Mouse (Mus musculus) MEL (cell line): ENCODE results near the gene Btla. TPM values are rescaled to one million over a fixed set of nuclear protein-coding genes. Genes with fewer than 3 reads are reported as not detected.
A peak's percentile ranks its signal among the peaks of the same experiment; 100 is the strongest.

Experiments used
- DNase-seq: peaks from one replicate; pipeline ENCODE4 v3.0.0; 2011; ENCODE audit warnings: low read depth, low spot score
- H3K27ac ChIP-seq: 2 replicates; pipeline ENCODE4 v1.5.1; 2012; ENCODE audit warnings: low read depth, mild to moderate bottlenecking, control low read depth, low read length, moderate library complexity; ENCODE audit not compliant: control insufficient read depth
- H3K27me3 ChIP-seq, 2 experiments: fragments of 150-350 bp in 1 of 2; sonication (generic) in 1 of 2; 2 replicates each; pipeline ENCODE4 v1.6.1; 2012; ENCODE audit warnings: low read length in 2 of 2, mild to moderate bottlenecking in 2 of 2, improper control_type of control experiment in 1 of 2, moderate library complexity in 1 of 2; ENCODE audit not compliant: insufficient read depth in 2 of 2, control insufficient read depth in 1 of 2
- H3K36me3 ChIP-seq, 2 experiments: 2 replicates each; pipeline ENCODE4 v1.6.1; 2012 to 2014; ENCODE audit warnings: low read length in 2 of 2, improper control_type of control experiment in 1 of 2, inconsistent platforms in 1 of 2, mild to moderate bottlenecking in 1 of 2; ENCODE audit not compliant: insufficient read depth in 2 of 2, control insufficient read depth in 1 of 2
- H3K4me1 ChIP-seq, 2 experiments: fragments of 150-350 bp in 1 of 2; sonication (generic) in 1 of 2; 2 replicates each; pipeline ENCODE4 v1.6.1; 2012; ENCODE audit warnings: low read length in 2 of 2, improper control_type of control experiment in 1 of 2, mild to moderate bottlenecking in 1 of 2; ENCODE audit not compliant: insufficient read depth in 2 of 2, control insufficient read depth in 1 of 2
- H3K4me3 ChIP-seq, 2 experiments: fragments of 150-350 bp in 1 of 2; sonication (generic) in 1 of 2; 2 replicates each; pipeline ENCODE4 v1.5.1; 2012; ENCODE audit warnings: low read depth in 2 of 2, low read length in 2 of 2, mild to moderate bottlenecking in 2 of 2, moderate library complexity in 2 of 2, control low read depth in 1 of 2, improper control_type of control experiment in 1 of 2; ENCODE audit not compliant: control insufficient read depth in 1 of 2, insufficient read depth in 1 of 2
- H3K79me2 ChIP-seq: 2 replicates; pipeline ENCODE4 v1.6.1; 2012; ENCODE audit warnings: mild to moderate bottlenecking, low read length, moderate library complexity; ENCODE audit not compliant: control insufficient read depth, poor library complexity, insufficient read depth
- H3K9ac ChIP-seq: 2 replicates; pipeline ENCODE4 v1.6.1; 2012; ENCODE audit warnings: low read depth, mild to moderate bottlenecking, control low read depth, low read length, moderate library complexity; ENCODE audit not compliant: control insufficient read depth, poor library complexity, severe bottlenecking
- H3K9me3 ChIP-seq: fragments of 150-350 bp; sonication (generic); replicated peaks from 2 replicates; pipeline ENCODE4 v1.6.1; 2012; ENCODE audit warnings: mild to moderate bottlenecking, low read length, improper control_type of control experiment, moderate library complexity; ENCODE audit not compliant: insufficient read depth
- GABPA ChIP-seq: IDR thresholded peaks from 2 replicates; pipeline ENCODE4 v1.6.1; 2012; ENCODE audit warnings: low read depth, mild to moderate bottlenecking, inconsistent platforms, low read length, improper control_type of control experiment, moderate library complexity
- GATA1 ChIP-seq: IDR thresholded peaks from 2 replicates; pipeline ENCODE4 v1.6.1; 2011; ENCODE audit warnings: low read depth, low read length, improper control_type of control experiment
- JUND ChIP-seq: IDR thresholded peaks from 2 replicates; pipeline ENCODE4 v1.6.1; 2011; ENCODE audit warnings: low read depth, mild to moderate bottlenecking, improper control_type of control experiment, low read length
- KAT2A ChIP-seq: conservative IDR thresholded peaks from 2 replicates; pipeline ENCODE4 v1.6.1; 2012; ENCODE audit warnings: low read depth, low read length, improper control_type of control experiment, inconsistent platforms
- MAFK ChIP-seq: IDR thresholded peaks from 2 replicates; pipeline ENCODE4 v1.6.1; 2011; ENCODE audit warnings: low read depth, mild to moderate bottlenecking, low read length, improper control_type of control experiment, borderline replicate concordance
- MYC ChIP-seq: IDR thresholded peaks from 2 replicates; pipeline ENCODE4 v1.6.1; 2011; ENCODE audit warnings: low read depth, mild to moderate bottlenecking, low read length, improper control_type of control experiment, moderate library complexity
- NRF1 ChIP-seq: IDR thresholded peaks from 2 replicates; pipeline ENCODE4 v1.6.1; 2014; ENCODE audit warnings: low read depth, mild to moderate bottlenecking, inconsistent platforms, low read length, improper control_type of control experiment, moderate library complexity; ENCODE audit not compliant: poor library complexity, insufficient read depth, severe bottlenecking
- POLR2AphosphoS5 ChIP-seq: IDR thresholded peaks from 2 replicates; pipeline ENCODE4 v1.6.1; 2012; ENCODE audit warnings: low read depth, borderline replicate concordance, mild to moderate bottlenecking, inconsistent platforms, low read length, moderate library complexity, mixed read lengths
- RCOR1 ChIP-seq: IDR thresholded peaks from 2 replicates; pipeline ENCODE4 v1.6.1; 2012; ENCODE audit warnings: low read depth, mild to moderate bottlenecking, inconsistent platforms, low read length, improper control_type of control experiment
- SMC3 ChIP-seq: IDR thresholded peaks from 2 replicates; pipeline ENCODE4 v1.6.1; 2011; ENCODE audit warnings: low read depth, low read length, improper control_type of control experiment
- TBP ChIP-seq: IDR thresholded peaks from 2 replicates; pipeline ENCODE4 v1.8.0; 2011; ENCODE audit warnings: low read depth, low read length, improper control_type of control experiment
- USF1 ChIP-seq: IDR thresholded peaks from 2 replicates; pipeline ENCODE4 v1.6.1; 2014; ENCODE audit warnings: low read depth, mild to moderate bottlenecking, inconsistent platforms, low read length, improper control_type of control experiment, moderate library complexity
- USF2 ChIP-seq, 2 experiments: IDR thresholded peaks; 2 replicates each; pipeline ENCODE4 v1.6.1; 2011 to 2012; ENCODE audit warnings: improper control_type of control experiment in 2 of 2, low read length in 2 of 2, borderline replicate concordance in 1 of 2, inconsistent platforms in 1 of 2, low read depth in 1 of 2, mild to moderate bottlenecking in 1 of 2; ENCODE audit not compliant: insufficient read depth in 1 of 2
- ZKSCAN1 ChIP-seq: IDR thresholded peaks from 2 replicates; pipeline ENCODE4 v1.6.1; 2012; ENCODE audit warnings: low read depth, mild to moderate bottlenecking, inconsistent platforms, low read length, improper control_type of control experiment, moderate library complexity
- polyA plus RNA-seq, 2 experiments: library from polyadenylated mRNA; stranded (reverse) in 1 of 2; unstranded in 1 of 2; fragments of >175 nt in 1 of 2; fragments of >200 nt in 1 of 2; gene quantifications; 2 replicates each; pipeline versions ENCODE4 v1.2.1 to v1.2.4; 2012; ENCODE audit warnings: low replicate concordance in 2 of 2, low read depth in 1 of 2; ENCODE audit not compliant: insufficient read length in 2 of 2, insufficient read depth in 1 of 2, missing spikeins in 1 of 2
- total RNA-seq: library from RNA; depleted of rRNA; stranded (reverse); fragments of 300-350 nt; gene quantifications from 2 replicates; pipeline ENCODE4 v1.2.3, GENCODE M21; 2012; rRNA removed

Gene Btla
- total and polyA plus RNA-seq, 3 experiments: not detected

GRCm38 (mm10) chr16:45269886-45270285 is 45.8 kb downstream of the Btla start:
- Histone ChIP-seq H3K4me1 (no peaks in the 10 kb centered on the region), H3K79me2 (no peaks in the 10 kb centered on the region), H3K27ac (no peak overlapping the region), H3K9ac (no peak overlapping the region), H3K27me3 (peaks cover 0 to 3% of the 10 kb centered on the region in 2 experiments; a peak in 1 of 4 replicates), H3K9me3 (no peaks in the 10 kb centered on the region), H3K4me3 (no peak overlapping the region), H3K36me3 (no peaks in the 10 kb centered on the region)
- DNase-seq: no peak
- no peak for TF ChIP-seq GABPA

GRCm38 (mm10) chr16:45283093-45283492 is 59.0 kb downstream of the Btla start:
- DNase-seq: peak; percentile 4

GRCm38 (mm10) chr16:45297806-45298205 is 73.7 kb downstream of the Btla start:
- H3K9ac ChIP-seq: no peak overlapping the region
- TF ChIP-seq POLR2AphosphoS5: no peak
- no peak for TF ChIP-seq MYC
- no peak for TF ChIP-seq SMC3
- TF ChIP-seq ZKSCAN1: no peak
- no peak for TF ChIP-seq NRF1
- TF ChIP-seq GABPA: no peak
- no peak for TF ChIP-seq KAT2A
- no peak for TF ChIP-seq GATA1
- TF ChIP-seq RCOR1: no peak

More at GRCm38 (mm10) chr16:45283093-45283492, 59.0 kb downstream of the Btla start:
- Histone ChIP-seq H3K4me3 (no peak overlapping the region), H3K36me3 (no peaks in the 10 kb centered on the region), H3K9ac (no peak overlapping the region), H3K4me1 (no peaks in the 10 kb centered on the region), H3K79me2 (no peaks in the 10 kb centered on the region), H3K9me3 (no peaks in the 10 kb centered on the region), H3K27ac (no peak overlapping the region), H3K27me3 (no peaks in the 10 kb centered on the region; a peak in 1 of 4 replicates)
- TF ChIP-seq MAFK (no peak), TBP (no peak), SMC3 (no peak), JUND (no peak), USF2 (IDR thresholded peaks at IDR 0.05; ENCODE audit: borderline replicate concordance in 1 of 2, insufficient read depth in 1 of 2, low read depth in 1 of 2, low read length in 2 of 2) (no peak), USF1 (no peak), GABPA (no peak), GATA1 (no peak)

More at GRCm38 (mm10) chr16:45297806-45298205, 73.7 kb downstream of the Btla start:
- Histone ChIP-seq H3K9me3 (no peaks in the 10 kb centered on the region), H3K27me3 (no peaks in the 10 kb centered on the region), H3K27ac (no peak overlapping the region), H3K79me2 (no peaks in the 10 kb centered on the region), H3K4me3 (no peak overlapping the region), H3K36me3 (no peaks in the 10 kb centered on the region), H3K4me1 (no peaks in the 10 kb centered on the region)
- DNase-seq: no peak

Other genes with a start within 250 kb of the Btla start
- not detected in 2 replicates for gene Ccdc80, start 130.9 kb upstream of the Btla start, total RNA-seq
- not detected for gene Ccdc80, start 130.9 kb upstream of the Btla start, polyA plus RNA-seq
- gene Slc35a5, start 65.6 kb upstream of the Btla start, total RNA-seq: 2.5 and 3.9 TPM in 2 replicates
- gene Slc35a5, start 65.6 kb upstream of the Btla start, polyA plus RNA-seq: 1 to 10 TPM in 1 of 2 experiments, not detected in 1; 5.2 TPM
- 23.8 and 25.8 TPM in 2 replicates for gene Atg3, start 65.5 kb upstream of the Btla start, total RNA-seq
- 10 to 100 TPM in 1 of 2 experiments, not detected in 1; 39.8 TPM for gene Atg3, start 65.5 kb upstream of the Btla start, polyA plus RNA-seq
- not detected in 2 replicates for gene Cd200, start 184.7 kb downstream of the Btla start, total RNA-seq
- gene Cd200, start 184.7 kb downstream of the Btla start, polyA plus RNA-seq: not detected